Mouse (Mus musculus) left cerebral cortex, postnatal 25 days (tissue): ENCODE results near the gene Cd248. TPM values are rescaled to one million over a fixed set of nuclear protein-coding genes. Genes with fewer than 3 reads are reported as not detected.

ENCODE experiments used
- total RNA-seq, 2 experiments: library from RNA; stranded (reverse); gene quantifications; 2 replicates each; pipeline ENCODE4 v1.2.3; 2021

Gene Cd248
- total RNA-seq, 2 experiments from 2014 or later: 4.6 to 5.4 TPM

Other genes starting within 250 kb of the Cd248 start
- gene Ccs, start 228.7 kb upstream of the Cd248 start, total RNA-seq: 10 to 100 TPM; 32.0 to 32.8 TPM
- gene Ccdc87, start 228.7 kb upstream of the Cd248 start, total RNA-seq: 1 to 10 TPM; 1.8 to 2.4 TPM
- 100 to 1,000 TPM; 106 to 113 TPM for gene Ctsf, start 212.9 kb upstream of the Cd248 start, total RNA-seq
- gene Actn3, start 190.2 kb upstream of the Cd248 start, total RNA-seq: 1 to 10 TPM; 1.1 to 1.9 TPM
- gene Zdhhc24, start 189.4 kb upstream of the Cd248 start, total RNA-seq: 10 to 100 TPM; 25.0 to 25.9 TPM
- gene Bbs1, start 161.4 kb upstream of the Cd248 start, total RNA-seq: 10 to 100 TPM; 41.5 to 44.1 TPM
- 10 to 100 TPM; 43.6 to 44.4 TPM for gene Dpp3, start 139.8 kb upstream of the Cd248 start, total RNA-seq
- gene Peli3, start 125.0 kb upstream of the Cd248 start, total RNA-seq: 10 to 100 TPM; 19.6 to 26.1 TPM
- gene Mrpl11, start 105.9 kb upstream of the Cd248 start, total RNA-seq: 10 to 100 TPM; 52.6 to 58.0 TPM
- gene Npas4, start 77.8 kb upstream of the Cd248 start, total RNA-seq: 10 to 100 TPM; 12.4 to 24.4 TPM
- gene Slc29a2, start 44.2 kb upstream of the Cd248 start, total RNA-seq: 10 to 100 TPM; 14.1 to 15.0 TPM
- gene B4gat1, start 29.3 kb upstream of the Cd248 start, total RNA-seq: 100 to 1,000 TPM; 126 to 132 TPM
- gene AC124502.3, start 29.2 kb upstream of the Cd248 start, total RNA-seq: 1 to 10 TPM; 3.6 to 5.2 TPM
- gene Brms1, start 26.7 kb upstream of the Cd248 start, total RNA-seq: 10 to 100 TPM; 20.2 to 23.6 TPM
- gene Rin1, start 17.6 kb upstream of the Cd248 start, total RNA-seq: 10 to 100 TPM; 92.7 to 93.9 TPM
- 100 to 1,000 TPM; 163 to 164 TPM for gene Tmem151a, start 17.5 kb downstream of the Cd248 start, total RNA-seq
- 10 to 100 TPM; 24.6 to 26.0 TPM for gene Yif1a, start 20.5 kb downstream of the Cd248 start, total RNA-seq
- gene Cnih2, start 30.4 kb downstream of the Cd248 start, total RNA-seq: 100 to 1,000 TPM; 274 to 282 TPM
- 100 to 1,000 TPM; 157 to 159 TPM for gene Rab1b, start 39.0 kb downstream of the Cd248 start, total RNA-seq
- gene Klc2, start 50.5 kb downstream of the Cd248 start, total RNA-seq: 100 to 1,000 TPM; 245 to 251 TPM
- gene Pacs1, start 205.0 kb downstream of the Cd248 start, total RNA-seq: 10 to 100 TPM; 60.3 to 62.2 TPM
- 100 to 1,000 TPM; 196 to 198 TPM for gene Sf3b2, start 227.4 kb downstream of the Cd248 start, total RNA-seq
- 10 to 100 TPM; 84.3 to 92.4 TPM for gene Gal3st3, start 230.3 kb downstream of the Cd248 start, total RNA-seq